Mouse (Mus musculus): ENCODE results near the gene Tsen34. TPM values are rescaled to one million over a fixed set of nuclear protein-coding genes. Genes with fewer than 3 reads are reported as not detected.

Tsen34 gene
- total and polyA plus RNA-seq, 2 experiments from 2014 or later, result 170 to 303 TPM

DNA sequence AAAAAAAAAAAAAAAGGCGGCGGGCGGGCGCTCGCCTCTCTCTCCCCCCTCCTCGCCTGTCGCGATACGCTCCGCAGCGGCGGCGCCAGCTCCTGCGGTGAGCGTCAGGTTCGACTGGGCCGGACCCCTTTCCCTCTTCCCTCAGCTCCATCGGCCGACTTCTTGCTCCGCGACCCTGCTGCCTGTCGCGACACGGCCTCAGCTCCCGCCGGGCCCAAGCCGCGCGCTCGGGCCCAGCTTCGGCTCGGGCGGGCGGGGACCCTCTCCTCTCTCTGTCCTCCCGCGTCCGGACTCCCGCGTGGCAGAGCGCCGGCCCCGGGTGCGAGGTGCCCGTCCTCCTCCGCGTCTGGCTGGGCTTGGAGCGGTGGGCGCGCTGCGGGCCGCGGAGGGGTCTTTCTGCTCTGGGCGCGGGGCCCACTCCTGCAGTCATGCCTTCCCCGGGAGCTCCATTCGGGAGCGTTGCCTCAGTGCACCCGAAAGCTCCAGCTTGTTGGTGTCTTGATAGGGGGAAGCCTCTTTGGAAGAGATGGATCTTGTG, 47.1 kb upstream of the Tsen34 start:
- H3K4me1 ChIP-seq (ENCODE audit: control insufficient read depth, insufficient read depth), result peaks cover 23% of the 10 kb centered on the region
- peak overlapping the region; percentile 95 for H3K4me3 ChIP-seq (ENCODE audit: low read depth, low read length)
- under 1% methylated on average over 51 of the region's 58 CpGs for WGBS
- no peaks in the 10 kb centered on the region for H3K27me3 ChIP-seq (ENCODE audit: control insufficient read depth, insufficient read depth, low read length)
- H3K4me2 ChIP-seq (ENCODE audit: low read depth, low read length), result peak overlapping the region; percentile 79
- ATAC-seq (ENCODE audit: insufficient read depth, low read depth) (peak; percentile 1; the same call in 1 of the 2 replicates), DNase-seq (ENCODE audit: low spot score) (no peak)
- H3K9ac ChIP-seq (replicated peaks; ENCODE audit: low read depth, low read length), result peak overlapping the region; percentile 95
- peaks cover 16% of the 10 kb centered on the region for H3K36me3 ChIP-seq (replicated peaks; ENCODE audit: control insufficient read depth, insufficient read depth, low read length)
- H3K9me3 ChIP-seq (replicated peaks; ENCODE audit: control insufficient read depth, low read length), result no peaks in the 10 kb centered on the region
- no peak for TF ChIP-seq CTCF (IDR thresholded peaks at IDR 0.05; ENCODE audit: low read depth)
- TF ChIP-seq EP300 (IDR thresholded peaks at IDR 0.05; ENCODE audit: low read depth), result no peak
- peak overlapping the region; percentile 99 for H3K27ac ChIP-seq (ENCODE audit: low read depth)

- Histone ChIP-seq H3K9ac (replicated peaks; ENCODE audit: low read depth, low read length) (peak overlapping the region; percentile 95), H3K4me3 (ENCODE audit: low read depth, low read length) (peak overlapping the region; percentile 95), H3K27me3 (ENCODE audit: control insufficient read depth, insufficient read depth, low read length) (no peaks in the 10 kb centered on the region), H3K4me2 (ENCODE audit: low read depth, low read length) (peak overlapping the region; percentile 79), H3K4me1 (ENCODE audit: control insufficient read depth, insufficient read depth) (peaks cover 23% of the 10 kb centered on the region), H3K9me3 (replicated peaks; ENCODE audit: control insufficient read depth, low read length) (no peaks in the 10 kb centered on the region), H3K27ac (ENCODE audit: low read depth) (peak overlapping the region; percentile 99; the same call in 1 of the 2 replicates), H3K36me3 (replicated peaks; ENCODE audit: control insufficient read depth, insufficient read depth, low read length) (peaks cover 16% of the 10 kb centered on the region)
- no peak for ATAC-seq (ENCODE audit: insufficient read depth, low read depth)
- 5% methylated on average over 9 of the region's 9 CpGs for WGBS
- DNase-seq (ENCODE audit: low spot score), result no peak
- no peak for TF ChIP-seq EP300 (IDR thresholded peaks at IDR 0.05; ENCODE audit: low read depth)
Observed at GRCm38 (mm10) chr7:3646188-3646587, 46.5 kb upstream of the Tsen34 start.

- peak overlapping the region; percentile 95 for H3K9ac ChIP-seq (replicated peaks; ENCODE audit: low read depth, low read length)
- peak overlapping the region; percentile 95 for H3K4me3 ChIP-seq (ENCODE audit: low read depth, low read length)
- peak overlapping the region; percentile 79 for H3K4me2 ChIP-seq (ENCODE audit: low read depth, low read length)
- no peaks in the 10 kb centered on the region for H3K27me3 ChIP-seq (ENCODE audit: control insufficient read depth, insufficient read depth, low read length)
- no peak overlapping the region for H3K27ac ChIP-seq (ENCODE audit: low read depth)
- WGBS, result 56% methylated on average over 4 of the region's 4 CpGs
- H3K36me3 ChIP-seq (replicated peaks; ENCODE audit: control insufficient read depth, insufficient read depth, low read length), result peaks cover 17% of the 10 kb centered on the region
- DNase-seq (ENCODE audit: low spot score) (no peak), ATAC-seq (ENCODE audit: insufficient read depth, low read depth) (no peak)
- no peaks in the 10 kb centered on the region for H3K9me3 ChIP-seq (replicated peaks; ENCODE audit: control insufficient read depth, low read length)
- peaks cover 23% of the 10 kb centered on the region for H3K4me1 ChIP-seq (ENCODE audit: control insufficient read depth, insufficient read depth)
- TF ChIP-seq CTCF (IDR thresholded peaks at IDR 0.05; ENCODE audit: low read depth) (no peak), EP300 (IDR thresholded peaks at IDR 0.05; ENCODE audit: low read depth) (no peak)
Observed at GRCm38 (mm10) chr7:3646641-3647040, 46.0 kb upstream of the Tsen34 start.

DNA sequence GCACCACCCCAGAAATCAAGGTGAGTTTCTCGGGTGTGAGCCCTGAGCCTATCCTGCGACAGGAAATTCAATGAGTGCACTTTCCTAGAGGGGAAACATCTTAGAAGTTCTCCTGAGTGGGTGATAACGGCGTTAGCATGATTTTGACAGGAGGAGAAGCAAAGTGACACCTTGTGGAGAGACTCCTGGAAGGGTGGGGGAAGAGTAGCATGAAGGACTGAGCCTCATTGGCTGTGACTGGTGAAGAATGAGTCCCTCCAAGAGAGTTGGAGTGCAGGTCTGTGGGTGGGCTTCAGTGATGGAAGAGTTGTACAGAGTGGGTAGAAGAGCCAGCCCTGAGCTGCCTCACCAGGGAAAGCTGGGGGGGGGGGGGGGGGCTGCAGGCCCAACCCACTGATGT, 35.7 kb upstream of the Tsen34 start:
- Histone ChIP-seq H3K36me3 (replicated peaks; ENCODE audit: control insufficient read depth, insufficient read depth, low read length) (peaks cover 99% of the 10 kb centered on the region), H3K27me3 (ENCODE audit: control insufficient read depth, insufficient read depth, low read length) (no peaks in the 10 kb centered on the region), H3K9me3 (replicated peaks; ENCODE audit: control insufficient read depth, low read length) (no peaks in the 10 kb centered on the region), H3K4me1 (ENCODE audit: control insufficient read depth, insufficient read depth) (no peaks in the 10 kb centered on the region), H3K9ac (replicated peaks; ENCODE audit: low read depth, low read length) (no peak overlapping the region), H3K4me2 (ENCODE audit: low read depth, low read length) (no peak overlapping the region), H3K27ac (ENCODE audit: low read depth) (no peak overlapping the region), H3K4me3 (ENCODE audit: low read depth, low read length) (no peak overlapping the region)
- ATAC-seq (ENCODE audit: insufficient read depth, low read depth) (no peak), DNase-seq (ENCODE audit: low spot score) (no peak)
- WGBS, result 78% methylated on average over 4 of the region's 4 CpGs
- TF ChIP-seq EP300 (IDR thresholded peaks at IDR 0.05; ENCODE audit: low read depth) (no peak), CTCF (IDR thresholded peaks at IDR 0.05; ENCODE audit: low read depth) (no peak)

DNA sequence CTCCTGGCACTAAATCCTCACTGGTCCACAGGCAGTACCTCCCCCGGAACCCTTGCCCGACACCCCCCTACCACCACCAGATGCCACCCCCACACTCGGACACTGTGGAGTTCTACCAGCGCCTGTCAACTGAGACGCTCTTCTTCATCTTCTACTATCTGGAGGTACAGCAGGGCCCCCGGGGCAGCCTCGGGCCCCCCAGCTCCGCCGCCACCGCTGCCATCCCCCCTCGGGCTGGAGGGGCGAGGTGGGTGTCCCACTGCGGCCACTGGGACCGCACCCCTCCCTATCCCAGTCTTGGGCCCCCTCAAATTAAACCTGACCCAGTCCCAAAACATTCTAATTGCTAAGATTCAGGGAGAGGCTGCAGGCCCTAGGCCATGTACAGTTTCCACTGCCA, 34.1 kb upstream of the Tsen34 start:
- H3K4me2 ChIP-seq (ENCODE audit: low read depth, low read length), result no peak overlapping the region
- no peak overlapping the region for H3K9ac ChIP-seq (replicated peaks; ENCODE audit: low read depth, low read length)
- TF ChIP-seq EP300 (IDR thresholded peaks at IDR 0.05; ENCODE audit: low read depth) (no peak), CTCF (IDR thresholded peaks at IDR 0.05; ENCODE audit: low read depth) (no peak)
- H3K4me1 ChIP-seq (ENCODE audit: control insufficient read depth, insufficient read depth), result peaks cover 2% of the 10 kb centered on the region; the same call in 1 of the 2 replicates
- no peak overlapping the region for H3K27ac ChIP-seq (ENCODE audit: low read depth)
- H3K4me3 ChIP-seq (ENCODE audit: low read depth, low read length), result no peak overlapping the region
- DNase-seq (ENCODE audit: low spot score) (no peak), ATAC-seq (ENCODE audit: insufficient read depth, low read depth) (no peak)
- H3K9me3 ChIP-seq (replicated peaks; ENCODE audit: control insufficient read depth, low read length), result no peaks in the 10 kb centered on the region
- WGBS, result 91% methylated on average over 14 of the region's 14 CpGs
- peaks cover 99% of the 10 kb centered on the region for H3K36me3 ChIP-seq (replicated peaks; ENCODE audit: control insufficient read depth, insufficient read depth, low read length)
- no peaks in the 10 kb centered on the region for H3K27me3 ChIP-seq (ENCODE audit: control insufficient read depth, insufficient read depth, low read length)
